Mouse (Mus musculus) midbrain, embryonic 12.5 days (tissue): ENCODE measurements around the gene Sec14l2. TPM values are rescaled to one million over a fixed set of nuclear protein-coding genes. Genes with fewer than 3 reads are reported as not detected.
"Not testable (repeated sequence)": the region's sequence is repeated elsewhere in the genome, so short reads cannot be mapped to it uniquely, and the experiment has no call there.

Source experiments
- ATAC-seq: fragments of 200-750 bp; cut with Nextera tagmentation; 2 replicates; pipeline ENCODE4 v1.8.0; 2017; ENCODE audit warnings: low read depth, moderate TSS enrichment, moderate library complexity; ENCODE audit not compliant: low FRiP score
- H3K27ac ChIP-seq: fragments of 300-500 bp; sonication (generic); replicated peaks from 2 replicates; pipeline ENCODE4 v1.5.1; 2016; ENCODE audit warnings: mild to moderate bottlenecking
- H3K27me3 ChIP-seq: fragments of 300-500 bp; sonication (generic); 2 replicates; pipeline ENCODE4 v1.6.1; 2016; ENCODE audit warnings: mild to moderate bottlenecking
- H3K36me3 ChIP-seq: fragments of 300-500 bp; sonication (generic); 2 replicates; pipeline ENCODE4 v1.6.1; 2016
- H3K4me1 ChIP-seq: fragments of 300-500 bp; sonication (generic); 2 replicates; pipeline ENCODE4 v1.6.1; 2016
- H3K4me2 ChIP-seq: fragments of 300-500 bp; sonication (generic); replicated peaks from 2 replicates; pipeline ENCODE4 v1.6.1; 2016; ENCODE audit warnings: mild to moderate bottlenecking, moderate library complexity
- H3K4me3 ChIP-seq: fragments of 300-500 bp; sonication (generic); 2 replicates; pipeline ENCODE4 v1.5.1; 2016; ENCODE audit warnings: mild to moderate bottlenecking
- H3K9ac ChIP-seq: fragments of 300-500 bp; sonication (generic); replicated peaks from 2 replicates; pipeline ENCODE4 v1.6.1; 2016; ENCODE audit warnings: mild to moderate bottlenecking, moderate library complexity
- H3K9me3 ChIP-seq: fragments of 300-500 bp; sonication (generic); 2 replicates; pipeline ENCODE4 v1.6.1; 2016; ENCODE audit warnings: mild to moderate bottlenecking
- WGBS: fragments of 180-500 bp; shearing (Covaris S2); methylation state at CpG from one replicate; pipeline ENCODE4 v1.1.7; 2016; 5-methylcytosine and 5-hydroxymethylcytosine counted together
- polyA plus RNA-seq: library from polyadenylated mRNA; unstranded; fragments of >200 nt; fragmentation: Nextera tagmentation; extraction: Ambion mirVana; gene quantifications from 2 replicates; pipeline ENCODE4 v1.2.1, GENCODE M21; 2016

The Sec14l2 gene
- polyA plus RNA-seq, 1 experiment from 2014 or later: 3.0 TPM

- H3K4me1 ChIP-seq: no peaks in the 10 kb centered on the region
- H3K4me3 ChIP-seq: no peak overlapping the region
- no peak for ATAC-seq
- H3K27ac ChIP-seq: no peak overlapping the region
- peaks cover 4% of the 10 kb centered on the region; the same call in 1 of the 2 replicates for H3K36me3 ChIP-seq
- no peak overlapping the region for H3K9ac ChIP-seq
- WGBS: 91% methylated on average over 4 of the region's 4 CpGs
- no peaks in the 10 kb centered on the region for H3K9me3 ChIP-seq
- peaks cover 11% of the 10 kb centered on the region; the same call in 1 of the 2 replicates for H3K27me3 ChIP-seq
- no peak overlapping the region for H3K4me2 ChIP-seq
These were observed 11.2 kb downstream of the Sec14l2 start for GRCm38 (mm10) chr11:4112033-4112432.

- no peaks in the 10 kb centered on the region for H3K27me3 ChIP-seq
- WGBS: 87% methylated on average over 7 of the region's 7 CpGs
- no peaks in the 10 kb centered on the region for H3K9me3 ChIP-seq
- no peak overlapping the region for H3K9ac ChIP-seq
- ATAC-seq: no peak
- H3K4me3 ChIP-seq: no peak overlapping the region
- peaks cover 4% of the 10 kb centered on the region; the same call in 1 of the 2 replicates for H3K36me3 ChIP-seq
- no peak overlapping the region for H3K27ac ChIP-seq
- H3K4me2 ChIP-seq: no peak overlapping the region
- no peaks in the 10 kb centered on the region for H3K4me1 ChIP-seq
These were observed 14.5 kb downstream of the Sec14l2 start for GRCm38 (mm10) chr11:4108691-4109090.

DNA sequence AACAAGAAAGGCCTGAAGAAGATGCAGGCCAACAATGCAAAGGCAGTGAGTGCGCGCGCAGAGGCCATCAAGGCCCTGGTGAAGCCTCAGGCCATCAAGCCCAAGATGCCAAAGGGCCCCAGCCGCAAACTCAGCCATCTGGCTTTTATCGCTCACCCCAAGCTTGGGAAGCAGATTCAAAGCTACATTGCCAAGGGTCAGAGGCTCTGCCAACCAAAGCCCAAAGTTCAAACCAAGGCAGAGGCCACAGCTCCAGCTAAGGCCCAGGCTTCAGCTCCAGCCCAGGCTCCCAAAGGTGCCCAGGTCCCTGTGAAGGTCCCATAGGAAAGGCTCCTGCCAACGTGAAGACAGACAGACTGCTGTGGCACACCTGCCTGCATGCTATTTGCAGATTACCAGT is 15.3 kb downstream of the Sec14l2 start:
- ATAC-seq: not testable (repeated sequence)

GRCm38 (mm10) chr11:4105444-4105843 is 17.8 kb downstream of the Sec14l2 start:
- WGBS: 84% methylated on average over 6 of the region's 6 CpGs
- H3K4me2 ChIP-seq: no peak overlapping the region
- ATAC-seq: no peak

More for the DNA sequence above, 15.3 kb downstream of the Sec14l2 start:
- H3K4me3 ChIP-seq, H3K9ac ChIP-seq, H3K9me3 ChIP-seq, H3K4me2 ChIP-seq, H3K27me3 ChIP-seq, H3K4me1 ChIP-seq, H3K27ac ChIP-seq, H3K36me3 ChIP-seq: not testable (repeated sequence)
- 91% methylated on average over 6 of the region's 6 CpGs for WGBS

DNA sequence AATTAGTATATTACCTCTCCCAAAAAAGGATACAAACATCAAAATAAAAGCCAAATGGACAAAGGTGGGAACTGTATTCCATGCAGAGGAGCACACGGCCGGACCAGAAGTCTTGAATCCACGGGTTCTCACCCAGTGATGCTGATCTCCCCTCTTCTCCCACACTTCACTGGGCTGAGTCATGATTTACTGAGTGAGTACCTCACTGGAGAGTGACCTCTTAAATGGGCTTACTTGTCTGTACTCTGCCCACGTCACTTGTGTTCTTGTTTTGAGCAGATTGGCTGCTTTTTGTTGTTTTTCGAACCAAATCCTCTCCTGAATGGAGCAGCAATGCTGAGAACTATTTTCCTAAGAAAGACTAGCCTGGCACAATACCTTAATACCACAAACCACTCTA is 18.2 kb downstream of the Sec14l2 start:
- Histone ChIP-seq H3K27ac (no peak overlapping the region), H3K4me1 (no peaks in the 10 kb centered on the region), H3K9ac (no peak overlapping the region), H3K4me3 (no peak overlapping the region), H3K9me3 (no peaks in the 10 kb centered on the region), H3K4me2 (no peak overlapping the region), H3K27me3 (no peaks in the 10 kb centered on the region), H3K36me3 (no peaks in the 10 kb centered on the region)
- WGBS: 88% methylated on average over 5 of the region's 5 CpGs
- ATAC-seq: no peak

More at GRCm38 (mm10) chr11:4105444-4105843, 17.8 kb downstream of the Sec14l2 start:
- Histone ChIP-seq H3K4me3 (no peak overlapping the region), H3K27ac (no peak overlapping the region), H3K4me1 (no peaks in the 10 kb centered on the region), H3K27me3 (no peaks in the 10 kb centered on the region), H3K36me3 (no peaks in the 10 kb centered on the region), H3K9me3 (no peaks in the 10 kb centered on the region), H3K9ac (no peak overlapping the region)

GRCm38 (mm10) chr11:4103522-4103921 is 19.7 kb downstream of the Sec14l2 start:
- H3K4me3 ChIP-seq: no peak overlapping the region
- no peaks in the 10 kb centered on the region for H3K9me3 ChIP-seq
- H3K36me3 ChIP-seq: no peaks in the 10 kb centered on the region
- no peak overlapping the region for H3K9ac ChIP-seq
- no peak for ATAC-seq
- H3K4me2 ChIP-seq: no peak overlapping the region
- no peaks in the 10 kb centered on the region for H3K27me3 ChIP-seq
- 87% methylated on average over 14 of the region's 14 CpGs for WGBS
- no peaks in the 10 kb centered on the region for H3K4me1 ChIP-seq
- H3K27ac ChIP-seq: no peak overlapping the region

DNA sequence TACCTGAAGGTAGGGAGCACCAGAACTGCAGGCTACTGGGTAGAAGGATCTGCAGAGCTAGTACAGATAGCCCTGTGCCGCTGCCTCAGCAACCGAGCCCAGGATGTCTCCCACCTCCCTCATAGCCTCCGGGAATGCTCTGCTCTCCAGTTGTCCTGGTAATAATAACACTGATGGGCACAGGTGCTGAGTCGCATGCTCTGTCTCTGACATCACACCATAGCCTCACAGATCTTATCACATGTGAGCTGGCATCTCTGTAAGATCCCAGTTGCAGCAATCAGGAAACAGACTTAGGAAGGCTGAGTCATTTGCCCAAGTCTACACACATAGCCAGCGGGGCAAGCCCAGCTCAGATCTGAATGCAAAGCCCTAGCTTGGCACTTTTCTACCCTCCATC is 21.4 kb downstream of the Sec14l2 start:
- H3K4me2 ChIP-seq: no peak overlapping the region
- 86% methylated on average over 5 of the region's 5 CpGs for WGBS
- no peaks in the 10 kb centered on the region for H3K36me3 ChIP-seq
- no peak overlapping the region for H3K27ac ChIP-seq
- H3K9me3 ChIP-seq: no peaks in the 10 kb centered on the region
- peaks cover 8% of the 10 kb centered on the region for H3K4me1 ChIP-seq
- ATAC-seq: no peak
- no peak overlapping the region for H3K9ac ChIP-seq
- H3K27me3 ChIP-seq: no peaks in the 10 kb centered on the region
- no peak overlapping the region for H3K4me3 ChIP-seq

GRCm38 (mm10) chr11:4099447-4099846 is 23.8 kb downstream of the Sec14l2 start:
- WGBS: 72% methylated on average over 3 of the region's 3 CpGs
- no peaks in the 10 kb centered on the region for H3K36me3 ChIP-seq
- ATAC-seq: no peak

DNA sequence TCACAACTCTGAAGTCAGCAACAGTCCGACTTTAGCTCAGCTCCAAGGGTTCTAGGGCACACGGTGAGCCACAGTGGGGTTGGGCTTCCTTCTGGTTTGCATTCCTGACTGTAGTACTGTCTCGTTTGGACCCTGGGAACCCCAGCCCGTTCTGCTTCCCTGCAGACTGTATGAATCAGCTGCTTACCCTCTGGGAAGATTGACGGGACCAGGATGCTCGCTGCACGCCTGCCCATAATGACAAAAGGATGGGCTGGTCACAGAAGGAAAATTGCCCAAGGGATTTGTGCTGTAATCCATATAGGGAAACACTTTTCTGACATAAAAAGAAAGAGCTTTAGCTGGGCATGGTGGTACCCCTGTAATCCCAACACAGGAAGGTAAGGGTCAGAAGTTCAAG is 24.4 kb downstream of the Sec14l2 start:
- H3K27ac ChIP-seq: no peak overlapping the region
- no peak overlapping the region for H3K4me2 ChIP-seq
- H3K27me3 ChIP-seq: no peaks in the 10 kb centered on the region
- H3K4me3 ChIP-seq: no peak overlapping the region
- 73% methylated on average over 7 of the region's 7 CpGs for WGBS
- no peak overlapping the region for H3K9ac ChIP-seq
- H3K9me3 ChIP-seq: no peaks in the 10 kb centered on the region
- peaks cover 26% of the 10 kb centered on the region for H3K4me1 ChIP-seq
- ATAC-seq: no peak
- H3K36me3 ChIP-seq: no peaks in the 10 kb centered on the region

More at GRCm38 (mm10) chr11:4099447-4099846, 23.8 kb downstream of the Sec14l2 start:
- no peak overlapping the region for H3K4me2 ChIP-seq
- H3K9ac ChIP-seq: no peak overlapping the region
- no peak overlapping the region for H3K4me3 ChIP-seq
- peaks cover 23% of the 10 kb centered on the region for H3K4me1 ChIP-seq
- H3K27me3 ChIP-seq: no peaks in the 10 kb centered on the region
- no peak overlapping the region for H3K27ac ChIP-seq
- no peaks in the 10 kb centered on the region for H3K9me3 ChIP-seq

GRCm38 (mm10) chr11:4098120-4098519 is 25.1 kb downstream of the Sec14l2 start:
- Histone ChIP-seq H3K9ac (no peak overlapping the region), H3K9me3 (no peaks in the 10 kb centered on the region), H3K36me3 (no peaks in the 10 kb centered on the region), H3K4me1 (peaks cover 26% of the 10 kb centered on the region), H3K27me3 (no peaks in the 10 kb centered on the region), H3K27ac (no peak overlapping the region), H3K4me2 (no peak overlapping the region), H3K4me3 (no peak overlapping the region)
- ATAC-seq: no peak
- 73% methylated on average over 8 of the region's 8 CpGs for WGBS

- 25% methylated on average over 10 of the region's 10 CpGs for WGBS
- Histone ChIP-seq H3K4me2 (peak overlapping the region; percentile 88), H3K4me1 (peaks cover 26% of the 10 kb centered on the region), H3K36me3 (no peaks in the 10 kb centered on the region), H3K27me3 (no peaks in the 10 kb centered on the region), H3K4me3 (peak overlapping the region; percentile 54), H3K9ac (peak overlapping the region; percentile 83), H3K9me3 (no peaks in the 10 kb centered on the region), H3K27ac (peak overlapping the region; percentile 85)
- peak; percentile 44 for ATAC-seq
These were observed 26.1 kb downstream of the Sec14l2 start for GRCm38 (mm10) chr11:4097091-4097621.

- Histone ChIP-seq H3K27ac (peak overlapping the region; percentile 85), H3K4me2 (peak overlapping the region; percentile 88), H3K36me3 (peaks cover 8% of the 10 kb centered on the region), H3K4me3 (peak overlapping the region; percentile 54), H3K9ac (peak overlapping the region; percentile 83), H3K9me3 (no peaks in the 10 kb centered on the region), H3K4me1 (peaks cover 26% of the 10 kb centered on the region), H3K27me3 (no peaks in the 10 kb centered on the region)
- peak; percentile 92 for ATAC-seq
- 2% methylated on average over 45 of the region's 45 CpGs for WGBS
These were observed 26.9 kb downstream of the Sec14l2 start for GRCm38 (mm10) chr11:4096054-4096984.
